Mouse (Mus musculus) layer of hippocampus, postnatal 10 days (tissue): Measurements from ENCODE around the gene Rrp1b. TPM values are rescaled to one million over a fixed set of nuclear protein-coding genes. Genes with fewer than 3 reads are reported as not detected.
"Not testable (repeated sequence)": the region's sequence is repeated elsewhere in the genome, so short reads cannot be mapped to it uniquely, and the experiment has no call there.

Source experiments
- DNase-seq, 2 experiments: peaks; one replicate each; pipeline ENCODE4 v3.0.0; 2021; ENCODE audit warnings: low spot score in 2 of 2
- total RNA-seq, 2 experiments: library from RNA; stranded (reverse); gene quantifications; 2 replicates each; pipeline ENCODE4 v1.2.3; 2021

Gene Rrp1b
- total RNA-seq, 2 experiments from 2014 or later, result 19.1 to 26.8 TPM

GRCm38 (mm10) chr17:32083351-32083750 lies 47.5 kb downstream of the Rrp1b start:
- DNase-seq, result no peak

- DNase-seq, result no peak
Observed at GRCm38 (mm10) chr17:32087069-32087468, 51.2 kb downstream of the Rrp1b start.

GRCm38 (mm10) chr17:32091032-32091363 lies 55.1 kb downstream of the Rrp1b start:
- DNase-seq, result peak in 1 of 2 experiments; percentile 23

- DNase-seq, result peak; percentile 71 to 74
Observed at GRCm38 (mm10) chr17:32091364-32092240, 55.7 kb downstream of the Rrp1b start.

- no peak for DNase-seq
Observed at GRCm38 (mm10) chr17:32092241-32092619, 56.3 kb downstream of the Rrp1b start.

- no peak for DNase-seq
Observed at GRCm38 (mm10) chr17:32092895-32093294, 57.0 kb downstream of the Rrp1b start.

- no peak for DNase-seq
Observed at GRCm38 (mm10) chr17:32097676-32098075, 61.8 kb downstream of the Rrp1b start.

GRCm38 (mm10) chr17:32098905-32099304 lies 63.0 kb downstream of the Rrp1b start:
- DNase-seq, result not testable (repeated sequence)

- no peak for DNase-seq
Observed at GRCm38 (mm10) chr17:32099574-32099942, 63.7 kb downstream of the Rrp1b start.

GRCm38 (mm10) chr17:32099943-32100586 lies 64.2 kb downstream of the Rrp1b start:
- peak; percentile 30 to 45 for DNase-seq

- DNase-seq, result no peak
Observed at GRCm38 (mm10) chr17:32103054-32103453, 67.2 kb downstream of the Rrp1b start.

GRCm38 (mm10) chr17:32106358-32106757 lies 70.5 kb downstream of the Rrp1b start:
- DNase-seq, result no peak

- no peak for DNase-seq
Observed at GRCm38 (mm10) chr17:32107877-32108276, 72.0 kb downstream of the Rrp1b start.

GRCm38 (mm10) chr17:32108320-32109011 lies 72.6 kb downstream of the Rrp1b start:
- not testable (repeated sequence) for DNase-seq

GRCm38 (mm10) chr17:32109201-32109940 lies 73.5 kb downstream of the Rrp1b start:
- no peak for DNase-seq

- DNase-seq, result no peak
Observed at GRCm38 (mm10) chr17:32110424-32110823, 74.5 kb downstream of the Rrp1b start.

- DNase-seq, result no peak
Observed at GRCm38 (mm10) chr17:32110980-32111780, 75.3 kb downstream of the Rrp1b start.
